Mouse (Mus musculus) heart, postnatal 36 days (tissue): ENCODE measurements around the gene Mnat1. TPM values are rescaled to one million over a fixed set of nuclear protein-coding genes. Genes with fewer than 3 reads are reported as not detected.
A peak's percentile ranks its signal among the peaks of the same experiment; 100 is the strongest.
"Not testable (repeated sequence)": the region's sequence is repeated elsewhere in the genome, so short reads cannot be mapped to it uniquely, and the experiment has no call there.

Experiments
- DNase-seq, 2 experiments: peaks; one replicate each; pipeline ENCODE4 v3.0.0; 2021 to 2022
- intact Hi-C: fragments of 180-260 bp; cut with DNase I; formaldehyde crosslinking; loops from one replicate; pipeline ENCODE4 v1.15.1; 2025
- total RNA-seq, 2 experiments: library from RNA; stranded (reverse); gene quantifications; 2 replicates each; pipeline ENCODE4 v1.2.3; 2021

The Mnat1 gene
- total RNA-seq, 2 experiments from 2014 or later: 16.6 to 20.1 TPM

- DNase-seq: no peak
- intact Hi-C loops: no loop called here
Measured at GRCm38 (mm10) chr12:73125250-73125649, 1.7 kb downstream of the Mnat1 start.

GRCm38 (mm10) chr12:73140732-73141131 is 17.2 kb downstream of the Mnat1 start:
- intact Hi-C loops: no loop called here

GRCm38 (mm10) chr12:73147236-73147635 is 23.7 kb downstream of the Mnat1 start:
- intact Hi-C loops: no loop called here
- no peak for DNase-seq

More at GRCm38 (mm10) chr12:73140732-73141131, 17.2 kb downstream of the Mnat1 start:
- no peak for DNase-seq

- DNase-seq, intact Hi-C loops: not testable (repeated sequence)
Measured at GRCm38 (mm10) chr12:73151038-73151437, 27.5 kb downstream of the Mnat1 start.

- DNase-seq: no peak
- intact Hi-C loops: no loop called here
Measured at GRCm38 (mm10) chr12:73154150-73154549, 30.6 kb downstream of the Mnat1 start.

GRCm38 (mm10) chr12:73160341-73160740 is 36.8 kb downstream of the Mnat1 start:
- intact Hi-C loops: loop anchor here (5.0 kb wide), 1 partner anchor 37 kb away; no protein-coding TSS in a partner anchor

GRCm38 (mm10) chr12:73162408-73163181 is 39.1 kb downstream of the Mnat1 start:
- peak; percentile 12 to 14 for DNase-seq
- intact Hi-C loops: loop anchor here (5.0 kb wide), 1 partner anchor 35 kb away; no protein-coding TSS in a partner anchor

More at GRCm38 (mm10) chr12:73160341-73160740, 36.8 kb downstream of the Mnat1 start:
- peak; percentile 17 to 31 for DNase-seq

GRCm38 (mm10) chr12:73170794-73171193 is 47.3 kb downstream of the Mnat1 start:
- intact Hi-C loops: no loop called here
- DNase-seq: no peak

GRCm38 (mm10) chr12:73183896-73184295 is 60.4 kb downstream of the Mnat1 start:
- intact Hi-C loops: no loop called here
- DNase-seq: no peak

- DNase-seq: no peak
- intact Hi-C loops: loop anchor here (5.0 kb wide), 2 partner anchors 35 to 85 kb away; partner anchors contain the start of gene Six4
Measured at GRCm38 (mm10) chr12:73197363-73197762, 73.8 kb downstream of the Mnat1 start.

GRCm38 (mm10) chr12:73198451-73198850 is 74.9 kb downstream of the Mnat1 start:
- intact Hi-C loops: loop anchor here (5.0 kb wide), 2 partner anchors 36 to 86 kb away; partner anchors contain the start of gene Six4
- no peak for DNase-seq

GRCm38 (mm10) chr12:73199375-73199774 is 75.9 kb downstream of the Mnat1 start:
- intact Hi-C loops: loop anchor here (5.0 kb wide), 2 partner anchors 37 to 87 kb away; partner anchors contain the start of gene Six4
- DNase-seq: no peak

- intact Hi-C loops: no loop called here
- peak in 1 of 2 experiments; percentile 17 for DNase-seq
Measured at GRCm38 (mm10) chr12:73201587-73201986, 78.1 kb downstream of the Mnat1 start.

- peak in 1 of 2 experiments; percentile 30 for DNase-seq
- intact Hi-C loops: loop anchor here (5.0 kb wide), 1 partner anchor 201 kb away; no protein-coding TSS in a partner anchor
Measured at GRCm38 (mm10) chr12:73205710-73206649, 82.5 kb downstream of the Mnat1 start.

- intact Hi-C loops: loop anchor here (5.0 kb wide), 1 partner anchor 200 kb away; no protein-coding TSS in a partner anchor
- DNase-seq: peak in 1 of 2 experiments; percentile 15
Measured at GRCm38 (mm10) chr12:73207008-73207407, 83.5 kb downstream of the Mnat1 start.

GRCm38 (mm10) chr12:73207461-73207860 is 83.9 kb downstream of the Mnat1 start:
- DNase-seq: no peak
- intact Hi-C loops: loop anchor here (5.0 kb wide), 1 partner anchor 200 kb away; no protein-coding TSS in a partner anchor

GRCm38 (mm10) chr12:73208518-73208917 is 85.0 kb downstream of the Mnat1 start:
- intact Hi-C loops: loop anchor here (5.0 kb wide), 1 partner anchor 199 kb away; no protein-coding TSS in a partner anchor
- DNase-seq: no peak

- intact Hi-C loops: loop anchor here (5.0 kb wide), 1 partner anchor 198 kb away; no protein-coding TSS in a partner anchor
- peak in 1 of 2 experiments; percentile 25 for DNase-seq
Measured at GRCm38 (mm10) chr12:73209117-73209516, 85.6 kb downstream of the Mnat1 start.

- intact Hi-C loops: no loop called here
- peak in 1 of 2 experiments; percentile 29 for DNase-seq
Measured at GRCm38 (mm10) chr12:73210454-73210853, 86.9 kb downstream of the Mnat1 start.

- intact Hi-C loops: no loop called here
- no peak for DNase-seq
Measured at GRCm38 (mm10) chr12:73215773-73216172, 92.3 kb downstream of the Mnat1 start.
